Mouse (Mus musculus) CH12.LX (cell line): ENCODE data around the gene Grtp1. TPM values are rescaled to one million over a fixed set of nuclear protein-coding genes. Genes with fewer than 3 reads are reported as not detected.

ENCODE experiments used
- DNase-seq: peaks from one replicate; pipeline ENCODE4 v3.0.0-alpha.2; 2013; ENCODE audit errors: extremely low read depth
- H3K27ac ChIP-seq: 2 replicates; pipeline ENCODE4 v1.5.1; 2012; ENCODE audit warnings: low read depth, mild to moderate bottlenecking, control low read depth, moderate library complexity; ENCODE audit not compliant: insufficient read depth
- H3K27me3 ChIP-seq: replicated peaks from 2 replicates; pipeline ENCODE3; 2012; ENCODE audit warnings: inconsistent platforms
- H3K36me3 ChIP-seq, 2 experiments: replicated peaks in 1 of 2; 2 replicates each; pipeline versions ENCODE3 to v1.6.1; 2012; ENCODE audit warnings: inconsistent platforms in 1 of 2, low read length in 1 of 2, mild to moderate bottlenecking in 1 of 2, mixed read lengths in 1 of 2, moderate library complexity in 1 of 2; ENCODE audit not compliant: control insufficient read depth in 1 of 2, insufficient read depth in 1 of 2
- H3K4me1 ChIP-seq, 2 experiments: 2 replicates each; pipeline ENCODE4 v1.6.1; 2012; ENCODE audit warnings: inconsistent platforms in 1 of 2, moderate library complexity in 1 of 2; ENCODE audit not compliant: insufficient read depth in 2 of 2, control insufficient read depth in 1 of 2
- H3K4me2 ChIP-seq: 2 replicates; pipeline ENCODE4 v1.6.1; 2012; ENCODE audit warnings: low read depth, mild to moderate bottlenecking, control low read depth; ENCODE audit not compliant: poor library complexity, insufficient read depth, severe bottlenecking
- H3K4me3 ChIP-seq, 3 experiments: fragments of 150-350 bp in 1 of 3; sonication (generic) in 1 of 3; replicated peaks in 1 of 3; 2 replicates each; pipeline versions ENCODE3 to v1.5.1; 2011 to 2012; ENCODE audit warnings: low read depth in 2 of 3, low read length in 2 of 3, mild to moderate bottlenecking in 2 of 3, moderate library complexity in 2 of 3, control low read depth in 1 of 3, improper control_type of control experiment in 1 of 3, inconsistent platforms in 1 of 3, mixed read lengths in 1 of 3; ENCODE audit not compliant: poor library complexity in 1 of 3
- H3K79me2 ChIP-seq: replicated peaks from 2 replicates; pipeline ENCODE4 v1.6.1; 2012; ENCODE audit warnings: mild to moderate bottlenecking, moderate library complexity; ENCODE audit not compliant: control insufficient read depth, poor library complexity, insufficient read depth, severe bottlenecking; ENCODE audit errors: extremely low read depth
- H3K9ac ChIP-seq: 2 replicates; pipeline ENCODE4 v1.6.1; 2012; ENCODE audit warnings: low read depth, mild to moderate bottlenecking, control low read depth, moderate library complexity; ENCODE audit not compliant: insufficient read depth
- H3K9me3 ChIP-seq: replicated peaks from 2 replicates; pipeline ENCODE3; 2012; ENCODE audit warnings: low read length, inconsistent platforms, mixed read lengths
- CHD2 ChIP-seq: IDR thresholded peaks from 2 replicates; pipeline ENCODE4 v1.6.1; 2011; ENCODE audit warnings: low read length, improper control_type of control experiment
- ELF1 ChIP-seq: IDR thresholded peaks from 2 replicates; pipeline ENCODE4 v1.6.1; 2014; ENCODE audit warnings: low read depth, mild to moderate bottlenecking, inconsistent platforms, low read length, improper control_type of control experiment
- EP300 ChIP-seq: IDR thresholded peaks from 2 replicates; pipeline ENCODE4 v1.6.1; 2011; ENCODE audit warnings: low read length, improper control_type of control experiment
- ETS1 ChIP-seq: conservative IDR thresholded peaks from 2 replicates; pipeline ENCODE4 v1.6.1; 2012; ENCODE audit warnings: low read depth, mild to moderate bottlenecking, inconsistent platforms, low read length, improper control_type of control experiment, moderate library complexity
- GABPA ChIP-seq: IDR thresholded peaks from 2 replicates; pipeline ENCODE4 v1.6.1; 2012; ENCODE audit warnings: low read depth, low read length, improper control_type of control experiment, inconsistent platforms; ENCODE audit not compliant: insufficient replicate concordance
- HCFC1 ChIP-seq: IDR thresholded peaks from 2 replicates; pipeline ENCODE4 v1.6.1; 2012; ENCODE audit warnings: low read depth, mild to moderate bottlenecking, inconsistent platforms, low read length, improper control_type of control experiment
- JUN ChIP-seq: IDR thresholded peaks from 2 replicates; pipeline ENCODE4 v1.6.1; 2011; ENCODE audit warnings: low read depth, mild to moderate bottlenecking, low read length, improper control_type of control experiment, moderate library complexity; ENCODE audit not compliant: insufficient read depth
- MAX ChIP-seq: IDR thresholded peaks from 2 replicates; pipeline ENCODE4 v1.6.1; 2011; ENCODE audit warnings: low read length, improper control_type of control experiment
- MEF2A ChIP-seq: IDR thresholded peaks from 2 replicates; pipeline ENCODE4 v1.6.1; 2014; ENCODE audit warnings: low read depth, mild to moderate bottlenecking, inconsistent platforms, low read length, improper control_type of control experiment, borderline replicate concordance
- MXI1 ChIP-seq: IDR thresholded peaks from 2 replicates; pipeline ENCODE4 v1.6.1; 2011; ENCODE audit warnings: mild to moderate bottlenecking, low read depth, low read length, improper control_type of control experiment
- MYC ChIP-seq: IDR thresholded peaks from 2 replicates; pipeline ENCODE4 v1.6.1; 2011; ENCODE audit warnings: low read depth, mild to moderate bottlenecking, improper control_type of control experiment, low read length
- NELFE ChIP-seq: IDR thresholded peaks from 2 replicates; pipeline ENCODE4 v1.6.1; 2011; ENCODE audit warnings: low read depth, low read length, improper control_type of control experiment
- ZKSCAN1 ChIP-seq: IDR thresholded peaks from 2 replicates; pipeline ENCODE4 v1.6.1; 2012; ENCODE audit warnings: low read depth, inconsistent platforms, low read length, improper control_type of control experiment, borderline replicate concordance
- ZNF384 ChIP-seq: IDR thresholded peaks from 2 replicates; pipeline ENCODE4 v1.6.1; 2012; ENCODE audit warnings: low read depth, low read length, improper control_type of control experiment, inconsistent platforms
- dilution Hi-C: fragments of 300-500 bp; cut with MboI; formaldehyde crosslinking; loops from 2 replicates; pipeline ENCODE4 v1.14.3; 2020; ENCODE audit warnings: low sequenced_read_pairs; ENCODE audit not compliant: extremely low pct_unique_long_range_greater_than_20kb, extremely low pct_ligation_motif_present
- in situ Hi-C: fragments of 300-500 bp; cut with MboI; formaldehyde crosslinking; loops from 3 replicates; pipeline ENCODE4 v1.14.3; 2019; ENCODE audit warnings: low sequenced_read_pairs, low pct_ligation_motif_present, low pct_unique_long_range_greater_than_20kb, mixed read lengths
- polyA plus RNA-seq: library from polyadenylated mRNA; unstranded; fragments of >175 nt; gene quantifications from 2 replicates; pipeline ENCODE4 v1.2.1, GENCODE M21; 2012; ENCODE audit warnings: low read depth; ENCODE audit not compliant: insufficient read length
- total RNA-seq, 2 experiments: library from RNA; depleted of rRNA; stranded (reverse); fragments of 300-350 nt in 1 of 2; fragments of >200 nt in 1 of 2; gene quantifications; 2 replicates each; pipeline ENCODE4 v1.2.3; 2012 to 2014

The Grtp1 gene
- total and polyA plus RNA-seq, 3 experiments: 0.04 to 0.13 TPM; not detected in 1

- no peak for DNase-seq
- H3K27me3 ChIP-seq: peaks cover 26% of the 10 kb centered on the region
- H3K9me3 ChIP-seq: no peaks in the 10 kb centered on the region
- H3K9ac ChIP-seq: no peak overlapping the region
- H3K27ac ChIP-seq: no peak overlapping the region
- no peaks in the 10 kb centered on the region for H3K79me2 ChIP-seq
- H3K4me3 ChIP-seq: no peak overlapping the region
- no peak overlapping the region for H3K4me2 ChIP-seq
- H3K36me3 ChIP-seq: peaks cover 33 to 41% of the 10 kb centered on the region in 2 experiments
- H3K4me1 ChIP-seq: peaks cover 7 to 14% of the 10 kb centered on the region in 2 experiments; a peak in 3 of 4 replicates
- TF ChIP-seq JUN (no peak), ELF1 (no peak), MXI1 (no peak), ZKSCAN1 (no peak), HCFC1 (no peak), MYC (no peak)
- dilution Hi-C loops: no loop called here
- in situ Hi-C loops: no loop called here
Observed at GRCm38 (mm10) chr8:13178137-13178536, 22.3 kb downstream of the Grtp1 start.

GRCm38 (mm10) chr8:13177173-13177852 is 23.1 kb downstream of the Grtp1 start:
- peaks cover 40 to 49% of the 10 kb centered on the region in 2 experiments for H3K36me3 ChIP-seq
- DNase-seq: no peak
- peaks cover 18% of the 10 kb centered on the region for H3K27me3 ChIP-seq
- no peak overlapping the region for H3K27ac ChIP-seq
- no peak for TF ChIP-seq EP300
- TF ChIP-seq ZNF384: peak; percentile 80
- no peaks in the 10 kb centered on the region for H3K9me3 ChIP-seq
- H3K4me1 ChIP-seq: peaks cover 7 to 14% of the 10 kb centered on the region in 2 experiments; a peak in 3 of 4 replicates
- H3K4me3 ChIP-seq: no peak overlapping the region
- in situ Hi-C loops: no loop called here
- dilution Hi-C loops: no loop called here
- no peak overlapping the region for H3K4me2 ChIP-seq
- H3K79me2 ChIP-seq: no peaks in the 10 kb centered on the region
- no peak overlapping the region for H3K9ac ChIP-seq

- no peak for DNase-seq
- dilution Hi-C loops: no loop called here
Observed at GRCm38 (mm10) chr8:13175650-13176049, 24.8 kb downstream of the Grtp1 start.

More at GRCm38 (mm10) chr8:13175650-13176049, 24.8 kb downstream of the Grtp1 start:
- no peak for TF ChIP-seq CHD2
- no peak for TF ChIP-seq MEF2A
- TF ChIP-seq NELFE: no peak
- TF ChIP-seq MAX: no peak
- TF ChIP-seq ETS1: no peak
- no peak for TF ChIP-seq GABPA
- Histone ChIP-seq H3K27ac (no peak overlapping the region), H3K9me3 (no peaks in the 10 kb centered on the region), H3K9ac (no peak overlapping the region), H3K4me3 (no peak overlapping the region), H3K27me3 (peaks cover 3% of the 10 kb centered on the region), H3K79me2 (no peaks in the 10 kb centered on the region), H3K4me2 (no peak overlapping the region), H3K4me1 (peaks cover 7 to 14% of the 10 kb centered on the region in 2 experiments; a peak in 3 of 4 replicates), H3K36me3 (peaks cover 55 to 66% of the 10 kb centered on the region in 2 experiments)
- in situ Hi-C loops: no loop called here
